Mouse (Mus musculus) erythroblast, embryonic 14.5 days (primary cell): ENCODE measurements around the gene Slc29a1.

Source experiments
- GATA1 ChIP-seq: IDR thresholded peaks from 2 replicates; pipeline ENCODE4 v1.6.1; 2012; ENCODE audit warnings: low read length, inconsistent platforms, mixed read lengths
- TAL1 ChIP-seq: IDR thresholded peaks from 3 replicates; pipeline ENCODE4 v1.6.1; 2012; ENCODE audit warnings: low read length, inconsistent platforms, mixed read lengths

DNA sequence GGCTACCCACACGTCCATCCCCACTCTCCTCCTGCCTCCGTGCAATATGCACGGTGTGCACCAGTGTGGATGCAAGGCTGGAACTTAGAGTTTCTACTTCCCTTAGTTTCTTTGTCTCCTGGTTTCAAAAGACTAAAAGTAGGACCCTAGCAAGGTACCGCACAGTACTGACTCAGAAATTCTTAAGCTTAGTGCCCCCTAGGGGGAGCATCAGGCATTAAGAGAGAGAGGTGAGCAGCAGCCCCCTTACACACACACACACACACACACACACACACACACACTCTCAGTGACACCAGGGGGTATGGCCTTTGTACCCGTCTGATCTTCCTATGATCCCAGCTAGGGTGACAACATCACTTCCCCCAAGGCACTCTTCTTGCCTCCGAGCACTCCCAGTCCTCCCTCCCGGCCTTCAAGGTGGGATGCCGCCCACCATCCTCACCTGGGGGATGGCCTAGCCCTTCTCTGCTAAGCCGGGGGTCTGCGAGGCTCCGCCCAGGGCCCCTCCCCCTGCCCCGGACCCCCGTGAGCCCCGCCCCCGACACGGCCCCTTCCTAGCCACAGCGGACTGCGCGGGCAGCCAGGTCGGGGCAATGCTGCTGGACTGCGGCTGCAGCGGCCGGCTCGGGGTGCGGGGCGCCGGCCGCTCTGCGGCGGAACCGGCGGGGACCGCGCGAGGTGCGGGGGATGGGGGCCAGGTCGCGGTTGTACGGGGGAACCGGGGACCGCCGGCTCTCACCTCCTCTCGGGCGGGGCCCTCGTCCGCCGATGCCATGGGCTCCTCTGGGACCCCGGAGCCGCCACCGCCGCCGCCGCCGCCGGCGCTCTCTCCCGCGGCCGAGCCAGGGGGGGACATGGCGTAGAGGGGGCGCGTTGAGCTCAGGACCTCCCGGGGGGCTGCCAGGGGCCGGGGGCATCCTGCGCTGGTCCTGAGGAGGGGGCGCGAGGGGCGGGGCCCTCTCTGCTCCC is 50.6 kb downstream of the Slc29a1 start:
- no peak for TF ChIP-seq TAL1
- TF ChIP-seq GATA1, result no peak
